Mouse (Mus musculus) forebrain, postnatal 0 days (tissue): ENCODE results near the gene 9430015G10Rik. TPM values are rescaled to one million over a fixed set of nuclear protein-coding genes. Genes with fewer than 3 reads are reported as not detected.

ENCODE experiments used
- ATAC-seq: fragments of 200-750 bp; cut with Nextera tagmentation; 2 replicates; pipeline ENCODE4 v1.8.0; 2017; ENCODE audit warnings: mild to moderate bottlenecking, moderate library complexity
- DNase-seq: peaks from one replicate; pipeline ENCODE4 v3.0.0-alpha.2; 2015
- H3K27ac ChIP-seq: fragments of 300-500 bp; sonication (generic); 2 replicates; pipeline ENCODE4 v1.5.1; 2014; ENCODE audit warnings: low read depth, mild to moderate bottlenecking, antibody characterized with exemption, low read length, moderate library complexity, mixed read lengths
- H3K27me3 ChIP-seq: fragments of 300-500 bp; sonication (generic); 2 replicates; pipeline ENCODE4 v1.6.1; 2014; ENCODE audit warnings: mild to moderate bottlenecking, low read length, mixed read lengths; ENCODE audit not compliant: insufficient read depth
- H3K36me3 ChIP-seq: fragments of 300-500 bp; sonication (generic); 2 replicates; pipeline ENCODE4 v1.6.1; 2014; ENCODE audit warnings: mild to moderate bottlenecking, moderate library complexity; ENCODE audit not compliant: insufficient read depth
- H3K4me1 ChIP-seq: fragments of 300-500 bp; sonication (generic); 2 replicates; pipeline ENCODE4 v1.6.1; 2014; ENCODE audit warnings: antibody characterized with exemption; ENCODE audit not compliant: insufficient read depth
- H3K4me2 ChIP-seq: fragments of 300-500 bp; sonication (generic); 2 replicates; pipeline ENCODE4 v1.6.1; 2014; ENCODE audit warnings: low read depth, mild to moderate bottlenecking, moderate library complexity
- H3K4me3 ChIP-seq: fragments of 300-500 bp; sonication (generic); 2 replicates; pipeline ENCODE4 v1.5.1; 2014; ENCODE audit warnings: low read depth, low read length, mixed read lengths
- H3K9ac ChIP-seq: fragments of 300-500 bp; sonication (generic); 2 replicates; pipeline ENCODE4 v1.6.1; 2014; ENCODE audit warnings: mild to moderate bottlenecking
- H3K9me3 ChIP-seq: fragments of 300-500 bp; sonication (generic); 2 replicates; pipeline ENCODE4 v1.6.1; 2016; ENCODE audit warnings: low read length
- CTCF ChIP-seq: sonication (generic); IDR thresholded peaks from 2 replicates; pipeline ENCODE4 v1.5.1; 2016; ENCODE audit warnings: antibody characterized with exemption, control low read depth, low read depth
- WGBS: fragments of 180-500 bp; shearing (Covaris S2); extraction: QIAGEN DNeasy Blood & Tissue Kit; methylation state at CpG from one replicate; pipeline ENCODE4 v1.1.7; 2014; 5-methylcytosine and 5-hydroxymethylcytosine counted together
- polyA plus RNA-seq: library from polyadenylated mRNA; unstranded; fragments of >200 nt; fragmentation: Nextera tagmentation; extraction: Ambion mirVana; gene quantifications from 2 replicates; pipeline ENCODE4 v1.2.1, GENCODE M21; 2015
- total RNA-seq: library from RNA; depleted of rRNA; stranded (reverse); fragments of >200 nt; gene quantifications from 2 replicates; pipeline ENCODE4 v1.2.3, GENCODE M21; 2014; rRNA removed

The 9430015G10Rik gene
- total and polyA plus RNA-seq, 2 experiments from 2014 or later: 22.3 to 28.3 TPM

DNA sequence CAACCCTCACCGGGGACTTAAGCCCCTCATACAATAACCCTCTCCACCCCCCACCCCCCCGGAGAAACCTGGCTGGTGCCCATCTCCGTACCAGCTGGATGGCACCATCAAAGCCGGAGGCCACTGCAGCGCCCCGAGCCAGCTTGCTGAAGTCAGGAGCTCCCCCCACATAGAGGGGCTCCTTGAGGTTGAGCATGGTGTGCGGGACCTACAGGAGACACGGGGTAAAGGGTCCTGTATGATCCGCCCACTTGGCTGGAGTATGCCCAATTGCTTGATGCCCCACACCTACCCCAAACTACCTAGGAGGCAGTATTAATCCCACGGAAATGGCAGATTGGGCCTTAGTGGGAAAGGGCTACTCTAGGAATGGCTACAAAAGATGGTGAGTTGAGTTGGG, 59.3 kb downstream of the 9430015G10Rik start:
- WGBS: 93% methylated on average over 10 of the region's 10 CpGs
- Histone ChIP-seq H3K4me2 (no peak overlapping the region), H3K4me1 (no peaks in the 10 kb centered on the region), H3K27me3 (no peaks in the 10 kb centered on the region), H3K4me3 (no peak overlapping the region), H3K9ac (no peak overlapping the region), H3K36me3 (peaks cover 97% of the 10 kb centered on the region), H3K27ac (no peak overlapping the region), H3K9me3 (no peaks in the 10 kb centered on the region)
- no peak for DNase-seq
- TF ChIP-seq CTCF: no peak
- ATAC-seq: no peak

DNA sequence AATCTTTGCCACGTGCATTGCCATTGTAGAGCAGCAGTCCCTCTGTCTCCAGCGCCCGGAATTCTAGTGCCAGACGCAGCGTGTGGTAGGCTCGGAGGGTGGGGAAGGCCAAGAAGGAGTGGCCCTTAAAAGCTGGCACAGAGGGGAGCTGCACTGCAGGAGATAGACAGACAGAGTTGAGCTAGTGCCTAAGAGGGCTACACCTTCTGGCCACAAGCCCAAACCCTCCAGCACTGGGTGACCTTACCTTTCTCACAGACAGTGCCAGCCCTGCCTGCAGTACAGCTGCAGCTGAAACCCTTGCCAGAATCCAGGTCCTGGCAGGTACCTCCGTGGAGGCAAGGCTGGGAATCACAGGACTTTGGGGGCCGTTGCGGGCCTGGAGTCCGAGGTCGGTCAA, 62.0 kb downstream of the 9430015G10Rik start:
- ATAC-seq (no peak), DNase-seq (no peak)

More for the DNA sequence above, 62.0 kb downstream of the 9430015G10Rik start:
- Histone ChIP-seq H3K9ac (no peak overlapping the region), H3K4me2 (no peak overlapping the region), H3K4me1 (no peaks in the 10 kb centered on the region), H3K27ac (no peak overlapping the region), H3K9me3 (no peaks in the 10 kb centered on the region), H3K4me3 (no peak overlapping the region), H3K27me3 (no peaks in the 10 kb centered on the region), H3K36me3 (peaks cover 99% of the 10 kb centered on the region)
- TF ChIP-seq CTCF: no peak
- WGBS: 93% methylated on average over 11 of the region's 11 CpGs

Other genes starting within 250 kb of the 9430015G10Rik start
- 0.54 and 0.67 TPM in 2 replicates for gene Tas1r3, start 246.6 kb upstream of the 9430015G10Rik start, total RNA-seq
- gene Tas1r3, start 246.6 kb upstream of the 9430015G10Rik start, polyA plus RNA-seq: 0.14 and 0.22 TPM in 2 replicates
- gene Cptp, start 240.5 kb upstream of the 9430015G10Rik start, total RNA-seq: 12.7 and 19.8 TPM in 2 replicates
- gene Cptp, start 240.5 kb upstream of the 9430015G10Rik start, polyA plus RNA-seq: 18.7 and 22.8 TPM in 2 replicates
- 47.7 and 63.8 TPM in 2 replicates for gene Ints11, start 240.4 kb upstream of the 9430015G10Rik start, total RNA-seq
- 58.8 and 59.8 TPM in 2 replicates for gene Ints11, start 240.4 kb upstream of the 9430015G10Rik start, polyA plus RNA-seq
- gene Pusl1, start 218.2 kb upstream of the 9430015G10Rik start, total RNA-seq: 65.4 and 69.5 TPM in 2 replicates
- 56.5 and 59.0 TPM in 2 replicates for gene Pusl1, start 218.2 kb upstream of the 9430015G10Rik start, polyA plus RNA-seq
- 116 and 147 TPM in 2 replicates for gene Acap3, start 218.2 kb upstream of the 9430015G10Rik start, total RNA-seq
- 84.2 and 95.3 TPM in 2 replicates for gene Acap3, start 218.2 kb upstream of the 9430015G10Rik start, polyA plus RNA-seq
- gene Ube2j2, start 166.2 kb upstream of the 9430015G10Rik start, total RNA-seq: 80.3 and 84.7 TPM in 2 replicates
- 138 and 163 TPM in 2 replicates for gene Ube2j2, start 166.2 kb upstream of the 9430015G10Rik start, polyA plus RNA-seq
- 12.8 and 13.9 TPM in 2 replicates for gene C1qtnf12, start 147.7 kb upstream of the 9430015G10Rik start, total RNA-seq
- 10.3 and 11.1 TPM in 2 replicates for gene C1qtnf12, start 147.7 kb upstream of the 9430015G10Rik start, polyA plus RNA-seq
- gene B3galt6, start 117.3 kb upstream of the 9430015G10Rik start, total RNA-seq: 39.5 and 43.9 TPM in 2 replicates
- 19.4 and 28.6 TPM in 2 replicates for gene B3galt6, start 117.3 kb upstream of the 9430015G10Rik start, polyA plus RNA-seq
- 123 and 126 TPM in 2 replicates for gene Sdf4, start 117.1 kb upstream of the 9430015G10Rik start, total RNA-seq
- 115 and 117 TPM in 2 replicates for gene Sdf4, start 117.1 kb upstream of the 9430015G10Rik start, polyA plus RNA-seq
- gene Tnfrsf4, start 96.1 kb upstream of the 9430015G10Rik start, total RNA-seq: 0.48 and 1.3 TPM in 2 replicates
- 0.40 and 0.49 TPM in 2 replicates for gene Tnfrsf4, start 96.1 kb upstream of the 9430015G10Rik start, polyA plus RNA-seq
- 1.5 TPM in 1 of 2 replicates, not detected in the other for gene Tnfrsf18, start 83.8 kb upstream of the 9430015G10Rik start, total RNA-seq
- 0.67 and 1.2 TPM in 2 replicates for gene Tnfrsf18, start 83.8 kb upstream of the 9430015G10Rik start, polyA plus RNA-seq
- not detected in 2 replicates for gene Ttll10, start 50.6 kb upstream of the 9430015G10Rik start, total RNA-seq
- 0.06 TPM in 1 of 2 replicates, not detected in the other for gene Ttll10, start 50.6 kb upstream of the 9430015G10Rik start, polyA plus RNA-seq
- 0.33 and 0.46 TPM in 2 replicates for gene Rnf223, start 20.5 kb downstream of the 9430015G10Rik start, total RNA-seq
- gene Rnf223, start 20.5 kb downstream of the 9430015G10Rik start, polyA plus RNA-seq: 0.08 and 0.19 TPM in 2 replicates
- 218 and 261 TPM in 2 replicates for gene Agrn, start 87.5 kb downstream of the 9430015G10Rik start, total RNA-seq
- 48.2 and 61.3 TPM in 2 replicates for gene Agrn, start 87.5 kb downstream of the 9430015G10Rik start, polyA plus RNA-seq
- 1.4 and 2.2 TPM in 2 replicates for gene Isg15, start 90.8 kb downstream of the 9430015G10Rik start, total RNA-seq
- gene Isg15, start 90.8 kb downstream of the 9430015G10Rik start, polyA plus RNA-seq: 2.4 and 3.4 TPM in 2 replicates
- 3.5 and 5.7 TPM in 2 replicates for gene AW011738, start 93.3 kb downstream of the 9430015G10Rik start, total RNA-seq
- gene AW011738, start 93.3 kb downstream of the 9430015G10Rik start, polyA plus RNA-seq: 1.8 and 3.4 TPM in 2 replicates
- 1.1 and 1.3 TPM in 2 replicates for gene Perm1, start 105.9 kb downstream of the 9430015G10Rik start, total RNA-seq
- gene Perm1, start 105.9 kb downstream of the 9430015G10Rik start, polyA plus RNA-seq: 0.69 and 0.86 TPM in 2 replicates
- gene Plekhn1, start 124.9 kb downstream of the 9430015G10Rik start, total RNA-seq: 37.2 and 43.7 TPM in 2 replicates
- 11.8 and 14.3 TPM in 2 replicates for gene Plekhn1, start 124.9 kb downstream of the 9430015G10Rik start, polyA plus RNA-seq
- 80.7 and 83.9 TPM in 2 replicates for gene Noc2l, start 126.0 kb downstream of the 9430015G10Rik start, total RNA-seq
- 50.9 and 52.9 TPM in 2 replicates for gene Noc2l, start 126.0 kb downstream of the 9430015G10Rik start, polyA plus RNA-seq
- 3.5 and 7.7 TPM in 2 replicates for gene Samd11, start 145.7 kb downstream of the 9430015G10Rik start, total RNA-seq
- gene Samd11, start 145.7 kb downstream of the 9430015G10Rik start, polyA plus RNA-seq: 1.2 and 1.9 TPM in 2 replicates
- gene Vmn2r-ps159, start 221.1 kb downstream of the 9430015G10Rik start, total RNA-seq: not detected in 2 replicates
- gene Vmn2r-ps159, start 221.1 kb downstream of the 9430015G10Rik start, polyA plus RNA-seq: not detected in 2 replicates